Mouse (Mus musculus): ENCODE data around the gene Lpo. TPM values are rescaled to one million over a fixed set of nuclear protein-coding genes. Genes with fewer than 3 reads are reported as not detected.

The Lpo gene
- total and polyA plus RNA-seq, 2 experiments: not detected

GRCm38 (mm10) chr11:87846968-87847600, 19.0 kb upstream of the Lpo start:
- Histone ChIP-seq H3K27me3 (ENCODE audit: control insufficient read depth, insufficient read depth, low read length) (no peaks in the 10 kb centered on the region), H3K36me3 (ENCODE audit: control insufficient read depth, insufficient read depth, low read length) (no peaks in the 10 kb centered on the region), H3K9ac (ENCODE audit: low read depth, low read length) (no peak overlapping the region), H3K4me3 (ENCODE audit: insufficient read depth, low read depth, low read length) (no peak overlapping the region), H3K27ac (replicated peaks; ENCODE audit: insufficient read depth, low read depth, low read length) (no peak overlapping the region), H3K79me2 (ENCODE audit: control insufficient read depth, insufficient read depth, low read length) (no peaks in the 10 kb centered on the region), H3K4me1 (ENCODE audit: control insufficient read depth, insufficient read depth, low read length) (no peaks in the 10 kb centered on the region)
- DNase-seq (ENCODE audit: extremely low read depth, low read depth, low spot score): no peak
- 83% methylated on average over 12 of the region's 12 CpGs for WGBS
- TF ChIP-seq CTCF (IDR thresholded peaks at IDR 0.05; ENCODE audit: low read depth, low read length) (no peak), POLR2A (IDR thresholded peaks at IDR 0.05; ENCODE audit: extremely low read depth, insufficient read depth, low read length) (no peak)

- no peaks in the 10 kb centered on the region for H3K36me3 ChIP-seq (ENCODE audit: control insufficient read depth, insufficient read depth, low read length)
- TF ChIP-seq POLR2A (IDR thresholded peaks at IDR 0.05; ENCODE audit: extremely low read depth, insufficient read depth, low read length) (no peak), CTCF (IDR thresholded peaks at IDR 0.05; ENCODE audit: low read depth, low read length) (no peak)
Measured at GRCm38 (mm10) chr11:87841436-87841835, 13.3 kb upstream of the Lpo start.

GRCm38 (mm10) chr11:87840676-87841075, 12.6 kb upstream of the Lpo start:
- Histone ChIP-seq H3K4me1 (ENCODE audit: control insufficient read depth, insufficient read depth, low read length) (no peaks in the 10 kb centered on the region), H3K27ac (replicated peaks; ENCODE audit: insufficient read depth, low read depth, low read length) (no peak overlapping the region), H3K36me3 (ENCODE audit: control insufficient read depth, insufficient read depth, low read length) (no peaks in the 10 kb centered on the region), H3K27me3 (ENCODE audit: control insufficient read depth, insufficient read depth, low read length) (no peaks in the 10 kb centered on the region), H3K9ac (ENCODE audit: low read depth, low read length) (no peak overlapping the region), H3K79me2 (ENCODE audit: control insufficient read depth, insufficient read depth, low read length) (no peaks in the 10 kb centered on the region), H3K4me3 (ENCODE audit: insufficient read depth, low read depth, low read length) (no peak overlapping the region)
- no peak for DNase-seq (ENCODE audit: extremely low read depth, low read depth, low spot score)
- no peak for TF ChIP-seq POLR2A (IDR thresholded peaks at IDR 0.05; ENCODE audit: extremely low read depth, insufficient read depth, low read length)
- TF ChIP-seq CTCF (IDR thresholded peaks at IDR 0.05; ENCODE audit: low read depth, low read length): no peak
- 84% methylated on average over 8 of the region's 8 CpGs for WGBS

More at GRCm38 (mm10) chr11:87841436-87841835, 13.3 kb upstream of the Lpo start:
- no peak overlapping the region for H3K4me3 ChIP-seq (ENCODE audit: insufficient read depth, low read depth, low read length)
- DNase-seq (ENCODE audit: extremely low read depth, low read depth, low spot score): no peak
- no peak overlapping the region for H3K9ac ChIP-seq (ENCODE audit: low read depth, low read length)
- no peaks in the 10 kb centered on the region for H3K79me2 ChIP-seq (ENCODE audit: control insufficient read depth, insufficient read depth, low read length)
- no peak overlapping the region for H3K27ac ChIP-seq (replicated peaks; ENCODE audit: insufficient read depth, low read depth, low read length)
- H3K27me3 ChIP-seq (ENCODE audit: control insufficient read depth, insufficient read depth, low read length): no peaks in the 10 kb centered on the region
- 79% methylated on average over 3 of the region's 3 CpGs for WGBS
- H3K4me1 ChIP-seq (ENCODE audit: control insufficient read depth, insufficient read depth, low read length): no peaks in the 10 kb centered on the region

GRCm38 (mm10) chr11:87821502-87821901, 6.6 kb downstream of the Lpo start:
- WGBS: 63% methylated on average over 5 of the region's 5 CpGs
- no peak for DNase-seq (ENCODE audit: extremely low read depth, low read depth, low spot score)
- H3K36me3 ChIP-seq (ENCODE audit: control insufficient read depth, insufficient read depth, low read length): no peaks in the 10 kb centered on the region
- no peak for TF ChIP-seq CTCF (IDR thresholded peaks at IDR 0.05; ENCODE audit: low read depth, low read length)
- TF ChIP-seq POLR2A (IDR thresholded peaks at IDR 0.05; ENCODE audit: extremely low read depth, insufficient read depth, low read length): no peak
- 0 out of 2 replicates have a peak, but pooled peaks cover 1% of the 10 kb centered on the region for H3K4me1 ChIP-seq (ENCODE audit: control insufficient read depth, insufficient read depth, low read length)
- no peaks in the 10 kb centered on the region for H3K79me2 ChIP-seq (ENCODE audit: control insufficient read depth, insufficient read depth, low read length)
- no peaks in the 10 kb centered on the region; the same call in 1 of the 2 replicates for H3K27me3 ChIP-seq (ENCODE audit: control insufficient read depth, insufficient read depth, low read length)
- no peak overlapping the region for H3K9ac ChIP-seq (ENCODE audit: low read depth, low read length)
- H3K27ac ChIP-seq (replicated peaks; ENCODE audit: insufficient read depth, low read depth, low read length): no peak overlapping the region
- no peak overlapping the region for H3K4me3 ChIP-seq (ENCODE audit: insufficient read depth, low read depth, low read length)

- TF ChIP-seq CTCF (IDR thresholded peaks at IDR 0.05; ENCODE audit: low read depth, low read length) (no peak), POLR2A (IDR thresholded peaks at IDR 0.05; ENCODE audit: extremely low read depth, insufficient read depth, low read length) (no peak)
- H3K36me3 ChIP-seq (ENCODE audit: control insufficient read depth, insufficient read depth, low read length): no peaks in the 10 kb centered on the region
- no peak overlapping the region for H3K27ac ChIP-seq (replicated peaks; ENCODE audit: insufficient read depth, low read depth, low read length)
- H3K27me3 ChIP-seq (ENCODE audit: control insufficient read depth, insufficient read depth, low read length): 0 out of 2 replicates have a peak, but pooled peaks cover 4% of the 10 kb centered on the region
- WGBS: 37% methylated on average over 4 of the region's 4 CpGs
- H3K4me3 ChIP-seq (ENCODE audit: insufficient read depth, low read depth, low read length): no peak overlapping the region
- H3K9ac ChIP-seq (ENCODE audit: low read depth, low read length): no peak overlapping the region
- DNase-seq (ENCODE audit: extremely low read depth, low read depth, low spot score): no peak
- no peaks in the 10 kb centered on the region for H3K79me2 ChIP-seq (ENCODE audit: control insufficient read depth, insufficient read depth, low read length)
- 0 out of 2 replicates have a peak, but pooled peaks cover 1% of the 10 kb centered on the region for H3K4me1 ChIP-seq (ENCODE audit: control insufficient read depth, insufficient read depth, low read length)
Measured at GRCm38 (mm10) chr11:87817443-87817773, 10.7 kb downstream of the Lpo start.
